Mouse (Mus musculus) ovary, adult 18-20 months (tissue): ENCODE results near the gene Cdh15.
A peak's percentile ranks its signal among the peaks of the same experiment; 100 is the strongest.

Source experiments
- DNase-seq: peaks from one replicate; pipeline ENCODE4 v3.0.0; 2022; ENCODE audit warnings: low spot score, mixed read lengths

Cdh15 gene

GRCm38 (mm10) chr8:122893451-122893850 is 45.7 kb downstream of the Cdh15 start:
- no peak for DNase-seq

GRCm38 (mm10) chr8:122896317-122896716 is 48.6 kb downstream of the Cdh15 start:
- DNase-seq = no peak

GRCm38 (mm10) chr8:122897200-122897599 is 49.4 kb downstream of the Cdh15 start:
- DNase-seq = no peak

GRCm38 (mm10) chr8:122898018-122898417 is 50.3 kb downstream of the Cdh15 start:
- no peak for DNase-seq

GRCm38 (mm10) chr8:122898473-122898872 is 50.7 kb downstream of the Cdh15 start:
- DNase-seq = no peak

GRCm38 (mm10) chr8:122899085-122899484 is 51.3 kb downstream of the Cdh15 start:
- DNase-seq = no peak

GRCm38 (mm10) chr8:122901476-122901875 is 53.7 kb downstream of the Cdh15 start:
- DNase-seq = no peak

GRCm38 (mm10) chr8:122901892-122902515 is 54.2 kb downstream of the Cdh15 start:
- no peak for DNase-seq

- peak; percentile 35 for DNase-seq
Measured at GRCm38 (mm10) chr8:122902581-122902980, 54.8 kb downstream of the Cdh15 start.

GRCm38 (mm10) chr8:122903002-122903401 is 55.2 kb downstream of the Cdh15 start:
- DNase-seq = no peak

- no peak for DNase-seq
Measured at GRCm38 (mm10) chr8:122904496-122904895, 56.7 kb downstream of the Cdh15 start.

GRCm38 (mm10) chr8:122905346-122905745 is 57.6 kb downstream of the Cdh15 start:
- no peak for DNase-seq

GRCm38 (mm10) chr8:122906463-122907021 is 58.8 kb downstream of the Cdh15 start:
- peak; percentile 92 for DNase-seq

- no peak for DNase-seq
Measured at GRCm38 (mm10) chr8:122912150-122912549, 64.4 kb downstream of the Cdh15 start.

GRCm38 (mm10) chr8:122912871-122913270 is 65.1 kb downstream of the Cdh15 start:
- DNase-seq = no peak

- no peak for DNase-seq
Measured at GRCm38 (mm10) chr8:122916766-122917165, 69.0 kb downstream of the Cdh15 start.
